Mouse (Mus musculus): Measurements from ENCODE around the gene Lasp1. TPM values are rescaled to one million over a fixed set of nuclear protein-coding genes. Genes with fewer than 3 reads are reported as not detected.
A peak's percentile ranks its signal among the peaks of the same experiment; 100 is the strongest.
"Not testable (repeated sequence)": the region's sequence is repeated elsewhere in the genome, so short reads cannot be mapped to it uniquely, and the experiment has no call there.

Lasp1 gene
- polyA plus RNA-seq, 1 experiment from 2014 or later: 202 TPM

- Histone ChIP-seq H3K9me3 (replicated peaks; ENCODE audit: control insufficient read depth, low read length, poor library complexity, severe bottlenecking) (no peaks in the 10 kb centered on the region), H3K36me3 (ENCODE audit: control insufficient read depth, insufficient read depth, low read length) (peaks cover 3% of the 10 kb centered on the region), H3K27me3 (ENCODE audit: control insufficient read depth, insufficient read depth, low read depth, low read length) (no peaks in the 10 kb centered on the region), H3K27ac (ENCODE audit: low read length) (peak overlapping the region; percentile 86), H3K9ac (ENCODE audit: low read depth, low read length) (peak overlapping the region; percentile 60), H3K4me1 (ENCODE audit: control insufficient read depth, insufficient read depth, low read length) (peaks cover 12% of the 10 kb centered on the region), H3K4me3 (ENCODE audit: low read depth, low read length) (peak overlapping the region; percentile 49), H3K4me2 (ENCODE audit: low read length) (peak overlapping the region; percentile 67)
- ATAC-seq: no peak
- WGBS: 14% methylated on average over 4 of the region's 4 CpGs
Measured at GRCm38 (mm10) chr11:97842001-97842400, 43.2 kb downstream of the Lasp1 start.

GRCm38 (mm10) chr11:97850367-97850766 is 51.6 kb downstream of the Lasp1 start:
- WGBS: 71% methylated on average over 6 of the region's 6 CpGs
- H3K4me1 ChIP-seq (ENCODE audit: control insufficient read depth, insufficient read depth, low read length): no peaks in the 10 kb centered on the region
- H3K4me2 ChIP-seq (ENCODE audit: low read length): no peak overlapping the region
- no peaks in the 10 kb centered on the region for H3K27me3 ChIP-seq (ENCODE audit: control insufficient read depth, insufficient read depth, low read depth, low read length)
- H3K9ac ChIP-seq (ENCODE audit: low read depth, low read length): no peak overlapping the region
- no peak overlapping the region for H3K27ac ChIP-seq (ENCODE audit: low read length)
- no peak for ATAC-seq
- no peaks in the 10 kb centered on the region for H3K9me3 ChIP-seq (replicated peaks; ENCODE audit: control insufficient read depth, low read length, poor library complexity, severe bottlenecking)
- H3K4me3 ChIP-seq (ENCODE audit: low read depth, low read length): no peak overlapping the region
- no peaks in the 10 kb centered on the region for H3K36me3 ChIP-seq (ENCODE audit: control insufficient read depth, insufficient read depth, low read length)

GRCm38 (mm10) chr11:97851601-97852000 is 52.8 kb downstream of the Lasp1 start:
- ATAC-seq: no peak
- Histone ChIP-seq H3K27ac (ENCODE audit: low read length) (no peak overlapping the region), H3K4me1 (ENCODE audit: control insufficient read depth, insufficient read depth, low read length) (no peaks in the 10 kb centered on the region), H3K9ac (ENCODE audit: low read depth, low read length) (no peak overlapping the region), H3K9me3 (replicated peaks; ENCODE audit: control insufficient read depth, low read length, poor library complexity, severe bottlenecking) (no peaks in the 10 kb centered on the region), H3K27me3 (ENCODE audit: control insufficient read depth, insufficient read depth, low read depth, low read length) (no peaks in the 10 kb centered on the region), H3K4me3 (ENCODE audit: low read depth, low read length) (no peak overlapping the region), H3K4me2 (ENCODE audit: low read length) (no peak overlapping the region), H3K36me3 (ENCODE audit: control insufficient read depth, insufficient read depth, low read length) (no peaks in the 10 kb centered on the region)
- 93% methylated on average over 2 of the region's 2 CpGs for WGBS

GRCm38 (mm10) chr11:97855473-97855872 is 56.7 kb downstream of the Lasp1 start:
- Histone ChIP-seq H3K4me2 (ENCODE audit: low read length) (no peak overlapping the region), H3K9ac (ENCODE audit: low read depth, low read length) (no peak overlapping the region), H3K27ac (ENCODE audit: low read length) (no peak overlapping the region), H3K36me3 (ENCODE audit: control insufficient read depth, insufficient read depth, low read length) (no peaks in the 10 kb centered on the region), H3K4me3 (ENCODE audit: low read depth, low read length) (no peak overlapping the region), H3K9me3 (replicated peaks; ENCODE audit: control insufficient read depth, low read length, poor library complexity, severe bottlenecking) (no peaks in the 10 kb centered on the region), H3K4me1 (ENCODE audit: control insufficient read depth, insufficient read depth, low read length) (no peaks in the 10 kb centered on the region), H3K27me3 (ENCODE audit: control insufficient read depth, insufficient read depth, low read depth, low read length) (no peaks in the 10 kb centered on the region)
- 88% methylated on average over 2 of the region's 2 CpGs for WGBS
- no peak for ATAC-seq

- 83% methylated on average over 2 of the region's 2 CpGs for WGBS
Measured at GRCm38 (mm10) chr11:97862148-97862547, 63.3 kb downstream of the Lasp1 start.

GRCm38 (mm10) chr11:97865421-97865820 is 66.6 kb downstream of the Lasp1 start:
- Histone ChIP-seq H3K27me3 (ENCODE audit: control insufficient read depth, insufficient read depth, low read depth, low read length) (no peaks in the 10 kb centered on the region), H3K9me3 (replicated peaks; ENCODE audit: control insufficient read depth, low read length, poor library complexity, severe bottlenecking) (no peaks in the 10 kb centered on the region), H3K4me2 (ENCODE audit: low read length) (no peak overlapping the region), H3K27ac (ENCODE audit: low read length) (no peak overlapping the region), H3K9ac (ENCODE audit: low read depth, low read length) (no peak overlapping the region), H3K4me3 (ENCODE audit: low read depth, low read length) (no peak overlapping the region), H3K36me3 (ENCODE audit: control insufficient read depth, insufficient read depth, low read length) (no peaks in the 10 kb centered on the region), H3K4me1 (ENCODE audit: control insufficient read depth, insufficient read depth, low read length) (no peaks in the 10 kb centered on the region)
- ATAC-seq: no peak
- 90% methylated on average over 5 of the region's 5 CpGs for WGBS

More at GRCm38 (mm10) chr11:97862148-97862547, 63.3 kb downstream of the Lasp1 start:
- no peak overlapping the region for H3K4me3 ChIP-seq (ENCODE audit: low read depth, low read length)
- H3K36me3 ChIP-seq (ENCODE audit: control insufficient read depth, insufficient read depth, low read length): no peaks in the 10 kb centered on the region
- H3K27me3 ChIP-seq (ENCODE audit: control insufficient read depth, insufficient read depth, low read depth, low read length): no peaks in the 10 kb centered on the region
- no peaks in the 10 kb centered on the region for H3K4me1 ChIP-seq (ENCODE audit: control insufficient read depth, insufficient read depth, low read length)
- H3K27ac ChIP-seq (ENCODE audit: low read length): no peak overlapping the region
- H3K9me3 ChIP-seq (replicated peaks; ENCODE audit: control insufficient read depth, low read length, poor library complexity, severe bottlenecking): no peaks in the 10 kb centered on the region
- H3K4me2 ChIP-seq (ENCODE audit: low read length): no peak overlapping the region
- H3K9ac ChIP-seq (ENCODE audit: low read depth, low read length): no peak overlapping the region
- no peak for ATAC-seq

- H3K27ac ChIP-seq (ENCODE audit: low read length): no peak overlapping the region
- H3K9ac ChIP-seq (ENCODE audit: low read depth, low read length): no peak overlapping the region
- no peak for ATAC-seq
- no peak overlapping the region for H3K4me3 ChIP-seq (ENCODE audit: low read depth, low read length)
- H3K9me3 ChIP-seq (replicated peaks; ENCODE audit: control insufficient read depth, low read length, poor library complexity, severe bottlenecking): no peaks in the 10 kb centered on the region
- 88% methylated on average over 3 of the region's 3 CpGs for WGBS
- no peak overlapping the region for H3K4me2 ChIP-seq (ENCODE audit: low read length)
- no peaks in the 10 kb centered on the region for H3K4me1 ChIP-seq (ENCODE audit: control insufficient read depth, insufficient read depth, low read length)
- no peaks in the 10 kb centered on the region for H3K36me3 ChIP-seq (ENCODE audit: control insufficient read depth, insufficient read depth, low read length)
- no peaks in the 10 kb centered on the region for H3K27me3 ChIP-seq (ENCODE audit: control insufficient read depth, insufficient read depth, low read depth, low read length)
Measured at GRCm38 (mm10) chr11:97866091-97866888, 67.5 kb downstream of the Lasp1 start.

GRCm38 (mm10) chr11:97867591-97867990 is 68.8 kb downstream of the Lasp1 start:
- Histone ChIP-seq H3K4me3 (ENCODE audit: low read depth, low read length) (no peak overlapping the region), H3K27ac (ENCODE audit: low read length) (no peak overlapping the region), H3K4me1 (ENCODE audit: control insufficient read depth, insufficient read depth, low read length) (no peaks in the 10 kb centered on the region), H3K9ac (ENCODE audit: low read depth, low read length) (no peak overlapping the region), H3K27me3 (ENCODE audit: control insufficient read depth, insufficient read depth, low read depth, low read length) (no peaks in the 10 kb centered on the region), H3K4me2 (ENCODE audit: low read length) (no peak overlapping the region), H3K36me3 (ENCODE audit: control insufficient read depth, insufficient read depth, low read length) (no peaks in the 10 kb centered on the region), H3K9me3 (replicated peaks; ENCODE audit: control insufficient read depth, low read length, poor library complexity, severe bottlenecking) (no peaks in the 10 kb centered on the region)
- 87% methylated on average over 3 of the region's 3 CpGs for WGBS
- no peak for ATAC-seq

- H3K27ac ChIP-seq (ENCODE audit: low read length); H3K4me3 ChIP-seq (ENCODE audit: low read depth, low read length); H3K4me1 ChIP-seq (ENCODE audit: control insufficient read depth, insufficient read depth, low read length); H3K4me2 ChIP-seq (ENCODE audit: low read length); H3K9me3 ChIP-seq (replicated peaks; ENCODE audit: control insufficient read depth, low read length, poor library complexity, severe bottlenecking); H3K27me3 ChIP-seq (ENCODE audit: control insufficient read depth, insufficient read depth, low read depth, low read length); ATAC-seq; H3K9ac ChIP-seq (ENCODE audit: low read depth, low read length); H3K36me3 ChIP-seq (ENCODE audit: control insufficient read depth, insufficient read depth, low read length): not testable (repeated sequence)
- WGBS: 86% methylated on average over 5 of the region's 5 CpGs
Measured at GRCm38 (mm10) chr11:97872378-97872777, 73.6 kb downstream of the Lasp1 start.

All from midbrain, embryonic 16.5 days (tissue).